Mouse (Mus musculus): ENCODE results near the gene Popdc3. TPM values are rescaled to one million over a fixed set of nuclear protein-coding genes. Genes with fewer than 3 reads are reported as not detected.

The Popdc3 gene
- polyA plus RNA-seq, 1 experiment from 2014 or later: 0.75 TPM

Other genes starting within 250 kb of the Popdc3 start
- gene Prep, start 110.9 kb upstream of the Popdc3 start, polyA plus RNA-seq (2015; fragmentation: Nextera tagmentation; extraction: Ambion mirVana): 26.6 and 26.7 TPM in 2 replicates
- gene Bves, start 157.7 kb downstream of the Popdc3 start, polyA plus RNA-seq (2015; fragmentation: Nextera tagmentation; extraction: Ambion mirVana): 1.1 and 1.9 TPM in 2 replicates